Mouse (Mus musculus) spleen, adult 10 weeks (tissue): Measurements from ENCODE around the gene Olfr1018. TPM values are rescaled to one million over a fixed set of nuclear protein-coding genes. Genes with fewer than 3 reads are reported as not detected.

Experiments used
- polyA plus RNA-seq: library from polyadenylated mRNA; stranded (reverse); fragments of 350-450 nt; fragmentation: Illumina TruSeq; extraction: RNeasy Lipid Tissue Mini Kit (QIAGEN cat#74804); gene quantifications from one replicate; pipeline ENCODE4 v1.2.3, GENCODE M21; 2015; ENCODE audit warnings: low replicate concordance; ENCODE audit not compliant: insufficient read depth

Olfr1018 gene
- polyA plus RNA-seq: not detected

DNA sequence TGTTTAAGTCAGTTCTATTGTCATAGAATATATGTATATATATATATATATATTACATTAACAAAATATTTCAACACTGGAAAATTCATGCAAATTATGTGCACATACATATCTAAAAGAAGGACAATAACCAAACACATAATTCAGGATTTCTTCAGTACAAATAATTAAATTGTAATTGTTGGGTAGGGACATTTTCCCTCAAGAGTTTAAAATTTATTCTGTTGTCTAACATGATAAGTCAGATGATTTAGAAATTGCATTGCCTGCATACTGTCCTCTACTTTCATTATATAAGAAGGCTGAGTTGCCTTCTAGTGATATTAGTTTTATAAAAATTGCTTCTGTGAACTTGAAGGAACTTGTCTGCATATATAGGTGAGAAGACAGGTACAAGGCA is at the start of gene Olfr1018:
Gene Olfr1018, plus strand, starts transcription at position 301 of the 400 bp plus-strand sequence.

DNA sequence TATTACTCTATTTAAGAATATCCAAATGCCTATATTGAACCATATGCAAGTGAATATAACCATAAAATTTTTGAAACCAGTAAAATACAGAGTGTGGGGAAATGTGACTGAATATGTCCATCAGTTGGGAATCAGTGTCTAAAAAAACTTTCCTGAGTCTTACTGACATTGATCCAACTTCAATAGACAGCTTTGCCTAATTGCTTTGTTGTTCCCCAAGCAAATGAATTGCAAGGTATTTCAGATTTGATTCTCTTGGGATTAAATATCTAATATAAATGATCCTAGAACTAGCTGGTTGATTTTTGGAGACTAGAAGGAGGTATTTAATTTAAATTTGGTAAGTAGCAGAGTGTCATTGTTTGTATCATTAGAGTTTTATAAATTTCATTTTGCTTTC is 45.9 kb upstream of the Olfr1018 start, which contains the start of gene Olfr1014:
Gene Olfr1014, plus strand, starts transcription at position 301 of the 400 bp plus-strand sequence.

DNA sequence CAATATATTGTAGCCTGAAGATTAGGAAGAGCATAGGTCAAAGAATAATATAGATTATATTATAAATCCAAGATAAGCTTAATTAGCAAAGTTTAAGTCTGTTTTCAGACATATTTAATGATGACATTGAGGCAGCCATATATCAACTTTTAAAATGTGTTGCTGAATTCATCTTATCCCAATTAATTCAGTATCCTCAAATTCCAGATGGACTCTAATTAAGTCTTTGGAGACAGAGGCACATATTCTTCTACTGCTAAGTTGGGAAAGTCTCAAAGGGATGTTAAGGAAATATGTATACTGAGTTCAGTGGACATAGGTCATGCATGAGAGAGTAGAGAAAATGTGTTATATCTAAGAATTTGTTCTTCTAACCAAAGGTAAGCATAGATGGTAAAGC is 36.6 kb upstream of the Olfr1018 start, which contains the start of gene Olfr1015:
Gene Olfr1015, plus strand, starts transcription at position 301 of the 400 bp plus-strand sequence.

DNA sequence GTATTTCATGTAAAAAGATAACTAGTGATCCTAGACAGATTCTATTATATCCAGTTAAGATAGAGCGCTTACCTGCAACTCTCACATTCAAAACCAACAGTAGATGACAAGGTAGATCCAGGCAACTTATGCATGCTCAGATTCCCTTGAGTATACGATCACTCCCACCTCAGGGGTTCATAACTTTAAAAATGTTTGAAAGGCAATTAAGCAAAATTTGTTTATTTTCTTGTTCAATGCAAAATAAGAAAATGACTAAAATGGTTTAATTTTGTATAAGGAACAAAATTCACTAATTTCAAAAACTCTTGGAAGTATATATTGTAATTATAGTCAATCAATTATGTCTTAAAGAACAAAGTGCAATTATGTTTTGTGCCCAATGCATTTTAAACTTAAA is 15.8 kb upstream of the Olfr1018 start, which contains the start of gene Olfr1016:
Gene Olfr1016, minus strand, starts transcription at position 101 of the 400 bp plus-strand sequence.

DNA sequence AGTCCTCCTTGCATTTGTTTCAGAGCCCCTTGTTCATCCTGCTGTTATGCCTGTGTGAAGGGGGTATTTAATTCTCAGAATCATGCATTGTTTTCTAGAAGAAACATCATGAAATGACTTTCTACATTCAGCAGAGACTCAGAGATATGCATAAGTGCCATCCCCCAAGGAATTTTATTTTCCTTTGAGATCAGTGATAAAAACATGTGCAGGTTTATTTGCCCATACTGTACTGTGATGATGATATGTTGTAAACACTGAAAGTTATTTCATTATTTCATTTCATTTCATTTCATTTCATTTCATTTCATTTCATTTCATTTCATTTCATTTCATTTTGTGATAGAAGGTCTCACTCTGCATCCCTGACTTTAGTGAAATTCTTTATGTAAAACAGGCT is 27.1 kb downstream of the Olfr1018 start, which contains the start of gene Olfr1019:
Gene Olfr1019, minus strand, starts transcription at position 101 of the 400 bp plus-strand sequence.

DNA sequence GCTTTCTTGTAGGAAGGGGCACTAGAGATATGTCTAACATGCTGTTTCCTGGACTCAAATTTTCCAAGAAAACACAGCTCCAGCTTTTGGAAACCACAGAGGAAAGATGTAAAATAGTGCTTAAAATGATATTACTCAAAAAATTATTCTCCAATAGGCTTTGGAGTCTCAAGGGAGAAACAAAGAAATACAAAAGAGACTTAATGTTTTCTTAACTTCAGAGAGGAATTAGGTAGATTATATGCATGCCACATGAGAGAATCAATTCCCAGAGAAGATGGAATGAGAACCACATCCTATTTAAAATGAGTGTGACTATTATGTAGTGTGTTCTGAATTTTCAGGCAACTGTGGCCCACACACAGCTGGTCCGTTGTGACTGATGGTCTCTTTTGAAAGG is 28.5 kb downstream of the Olfr1018 start, which contains the start of gene Olfr1020:
Gene Olfr1020, plus strand, starts transcription at position 301 of the 400 bp plus-strand sequence.

DNA sequence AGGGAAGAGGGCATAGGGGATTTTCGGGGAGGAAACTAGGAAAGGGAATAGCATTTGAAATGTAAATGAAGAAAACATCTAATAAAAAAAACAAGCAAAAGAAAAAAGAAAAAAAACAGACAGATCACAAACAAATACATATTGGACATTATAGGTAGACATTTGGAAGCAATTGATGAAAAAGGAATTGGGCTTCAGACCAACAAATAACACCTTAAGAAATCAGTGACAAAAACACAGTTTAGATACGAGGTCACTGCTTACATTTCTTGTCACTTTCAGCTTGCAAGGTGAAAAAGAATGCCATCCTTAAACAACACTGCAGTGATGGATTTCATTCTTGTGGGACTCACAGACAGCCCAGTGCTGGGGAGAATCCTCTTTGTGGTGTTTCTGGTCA is 50.0 kb downstream of the Olfr1018 start, which contains the start of gene Olfr1022:
Gene Olfr1022, plus strand, starts transcription at position 301 of the 400 bp plus-strand sequence.

Other genes starting within 250 kb of the Olfr1018 start
- gene Olfr996, start 239.3 kb upstream of the Olfr1018 start, polyA plus RNA-seq: not detected
- not detected for gene Olfr998, start 229.5 kb upstream of the Olfr1018 start, polyA plus RNA-seq
- not detected for gene Olfr1000, start 206.6 kb upstream of the Olfr1018 start, polyA plus RNA-seq
- gene Olfr1002, start 167.8 kb upstream of the Olfr1018 start, polyA plus RNA-seq: not detected
- gene Olfr154, start 154.0 kb upstream of the Olfr1018 start, polyA plus RNA-seq: not detected
- gene Olfr1006, start 139.7 kb upstream of the Olfr1018 start, polyA plus RNA-seq: not detected
- gene Olfr1008, start 129.0 kb upstream of the Olfr1018 start, polyA plus RNA-seq: not detected
- gene Olfr1009, start 103.1 kb upstream of the Olfr1018 start, polyA plus RNA-seq: not detected
- not detected for gene Olfr1012, start 55.7 kb upstream of the Olfr1018 start, polyA plus RNA-seq
- not detected for gene Olfr1013, start 51.4 kb upstream of the Olfr1018 start, polyA plus RNA-seq
- gene Olfr1014, start 45.8 kb upstream of the Olfr1018 start, polyA plus RNA-seq: not detected
- gene Olfr1015, start 36.5 kb upstream of the Olfr1018 start, polyA plus RNA-seq: not detected
- gene Olfr1016, start 15.9 kb upstream of the Olfr1018 start, polyA plus RNA-seq: not detected
- gene Olfr1019, start 27.0 kb downstream of the Olfr1018 start, polyA plus RNA-seq: not detected
- gene Olfr1020, start 28.6 kb downstream of the Olfr1018 start, polyA plus RNA-seq: not detected
- gene Olfr1022, start 50.1 kb downstream of the Olfr1018 start, polyA plus RNA-seq: not detected
- not detected for gene Olfr1023, start 67.2 kb downstream of the Olfr1018 start, polyA plus RNA-seq
- gene Olfr1024, start 86.6 kb downstream of the Olfr1018 start, polyA plus RNA-seq: not detected
- not detected for gene Olfr1025-ps1, start 96.7 kb downstream of the Olfr1018 start, polyA plus RNA-seq
- gene Olfr1026, start 103.1 kb downstream of the Olfr1018 start, polyA plus RNA-seq: not detected
- gene Olfr1028, start 132.0 kb downstream of the Olfr1018 start, polyA plus RNA-seq: not detected
- gene Olfr1029, start 155.4 kb downstream of the Olfr1018 start, polyA plus RNA-seq: not detected
- gene Olfr1030, start 160.8 kb downstream of the Olfr1018 start, polyA plus RNA-seq: not detected
- gene Olfr1031, start 171.8 kb downstream of the Olfr1018 start, polyA plus RNA-seq: not detected
- not detected for gene Olfr1032, start 187.1 kb downstream of the Olfr1018 start, polyA plus RNA-seq
- gene Olfr1033, start 202.2 kb downstream of the Olfr1018 start, polyA plus RNA-seq: 3.5 TPM
- gene Olfr1034, start 227.4 kb downstream of the Olfr1018 start, polyA plus RNA-seq: 0.54 TPM